Mouse (Mus musculus) R1 (cell line): Measurements from ENCODE around the gene Armc8.
"Not testable (repeated sequence)": the region's sequence is repeated elsewhere in the genome, so short reads cannot be mapped to it uniquely, and the experiment has no call there.

Experiments used
- DNase-seq: peaks from one replicate; pipeline ENCODE4 v3.0.0-alpha.2; 2018; ENCODE audit warnings: low read depth, low spot score

The Armc8 gene

DNA sequence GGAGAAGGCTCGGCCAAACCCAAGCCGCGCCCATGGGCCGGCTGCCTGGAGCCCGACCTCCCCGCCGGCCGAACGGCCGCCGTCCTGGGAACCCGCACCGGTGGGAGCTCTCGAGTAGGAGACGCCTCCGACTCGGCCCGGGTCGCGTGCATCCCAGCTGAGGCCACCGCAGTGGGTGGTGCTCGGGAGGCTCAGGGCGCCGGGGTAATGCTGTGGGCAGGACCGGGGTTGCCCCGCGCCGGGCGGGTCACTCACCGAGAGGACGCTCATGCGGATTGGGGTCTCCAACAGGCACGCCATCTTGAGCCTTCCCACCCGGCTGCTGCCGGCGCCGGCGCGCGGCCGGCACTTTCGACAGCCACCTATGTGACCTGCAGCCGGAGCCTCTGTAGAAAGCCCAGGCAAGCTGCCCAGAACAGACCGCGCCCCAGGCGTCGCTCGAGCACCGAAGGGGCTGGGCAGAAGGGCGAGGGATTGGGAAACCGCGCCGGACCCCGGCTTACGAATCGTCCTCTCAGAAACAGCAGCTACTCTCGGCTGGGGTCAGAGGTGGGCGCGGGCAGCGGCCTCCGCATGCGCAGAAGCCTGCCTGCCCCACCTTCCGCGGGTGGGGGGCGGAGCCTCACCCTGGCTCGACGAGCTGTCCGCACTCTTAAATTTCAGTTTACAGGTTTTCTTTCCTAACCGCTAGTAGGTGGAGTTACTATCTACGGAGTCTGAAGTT, at the start of gene Armc8:
TSS of gene Armc8 (minus strand) at position 553 of the 724 bp plus-strand sequence.
- peak; percentile 90 for DNase-seq

DNA sequence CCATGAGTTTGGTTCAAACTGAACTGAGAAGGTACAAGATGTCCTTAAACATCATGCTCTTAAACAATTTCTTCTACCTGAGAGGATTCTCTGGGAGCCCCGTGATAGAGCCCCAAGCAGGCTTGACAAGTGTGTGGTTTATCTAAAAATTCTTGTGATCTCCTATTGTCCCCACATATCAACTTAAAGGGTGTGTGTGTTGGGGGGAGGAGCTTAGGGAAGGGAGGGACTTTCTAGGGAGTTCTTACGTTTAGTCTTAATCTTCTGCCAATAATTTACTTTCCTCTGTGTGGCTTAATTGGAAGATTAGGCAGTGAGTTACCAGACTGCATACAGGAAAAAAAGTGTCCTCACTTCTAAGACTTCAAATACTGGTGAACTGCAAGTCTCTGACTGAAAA, 43.5 kb upstream of the Armc8 start, which contains the start of gene A4gnt:
TSS of gene A4gnt (plus strand) at position 301 of the 400 bp plus-strand sequence.
- no peak for DNase-seq

DNA sequence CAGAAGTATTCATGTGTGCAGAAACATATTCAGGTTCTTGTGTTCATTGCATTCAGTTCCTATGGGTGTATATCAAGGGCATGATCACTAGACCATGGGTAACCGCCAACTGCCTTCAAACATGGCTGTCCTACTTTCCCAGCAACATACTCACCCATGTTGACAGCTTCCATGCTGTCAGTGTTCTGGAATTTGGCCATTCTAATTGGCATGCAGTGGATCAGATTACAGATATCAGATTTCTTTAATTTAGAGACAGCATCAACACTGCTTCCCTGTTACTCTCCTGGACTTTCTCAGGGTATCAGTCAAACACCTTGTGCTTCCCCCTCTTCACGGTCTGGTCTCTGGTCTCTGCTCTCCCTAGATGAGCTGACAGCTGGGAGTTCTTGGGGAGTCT, 34.9 kb upstream of the Armc8 start:
- DNase-seq = no peak

DNA sequence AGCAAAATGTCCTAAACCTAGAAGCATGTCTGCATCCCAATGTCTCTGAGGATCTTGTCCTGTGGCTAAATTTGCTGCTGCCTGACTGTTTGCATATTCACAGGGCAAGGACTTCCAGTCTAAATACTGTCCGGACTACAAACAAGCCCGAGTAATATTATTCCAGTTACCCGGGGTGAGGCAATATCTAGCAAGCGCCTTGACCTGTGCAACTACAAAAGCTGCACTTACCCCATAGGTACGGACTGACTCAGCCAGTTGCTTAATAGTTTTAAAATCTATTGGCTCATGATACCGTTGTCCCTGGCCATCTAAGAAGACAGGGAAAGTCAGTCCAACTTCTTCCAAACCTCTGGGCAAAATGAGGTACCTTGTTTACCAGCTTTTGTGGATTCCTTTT, 30.4 kb upstream of the Armc8 start:
- not testable (repeated sequence) for DNase-seq

DNA sequence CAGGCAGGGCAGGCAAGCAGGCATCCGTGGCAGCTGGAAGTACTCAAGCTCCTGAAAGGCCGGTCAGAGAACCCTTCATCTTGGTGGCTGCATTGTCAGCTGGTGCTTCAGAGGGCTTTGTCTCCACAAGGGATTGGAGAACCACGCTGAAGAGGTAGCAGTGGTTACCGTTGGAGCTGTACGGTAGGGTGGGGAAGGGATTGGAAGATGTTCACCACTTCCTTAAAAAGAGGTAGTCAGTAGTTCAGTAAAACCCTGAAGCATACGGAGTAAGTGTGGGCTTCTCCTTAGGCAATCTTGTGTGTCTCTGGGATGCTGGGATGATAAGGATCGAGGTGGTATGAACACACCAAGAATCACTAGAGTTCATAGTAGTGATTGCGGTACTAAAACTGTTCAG, 22.4 kb upstream of the Armc8 start:
- DNase-seq = peak; percentile 9

DNA sequence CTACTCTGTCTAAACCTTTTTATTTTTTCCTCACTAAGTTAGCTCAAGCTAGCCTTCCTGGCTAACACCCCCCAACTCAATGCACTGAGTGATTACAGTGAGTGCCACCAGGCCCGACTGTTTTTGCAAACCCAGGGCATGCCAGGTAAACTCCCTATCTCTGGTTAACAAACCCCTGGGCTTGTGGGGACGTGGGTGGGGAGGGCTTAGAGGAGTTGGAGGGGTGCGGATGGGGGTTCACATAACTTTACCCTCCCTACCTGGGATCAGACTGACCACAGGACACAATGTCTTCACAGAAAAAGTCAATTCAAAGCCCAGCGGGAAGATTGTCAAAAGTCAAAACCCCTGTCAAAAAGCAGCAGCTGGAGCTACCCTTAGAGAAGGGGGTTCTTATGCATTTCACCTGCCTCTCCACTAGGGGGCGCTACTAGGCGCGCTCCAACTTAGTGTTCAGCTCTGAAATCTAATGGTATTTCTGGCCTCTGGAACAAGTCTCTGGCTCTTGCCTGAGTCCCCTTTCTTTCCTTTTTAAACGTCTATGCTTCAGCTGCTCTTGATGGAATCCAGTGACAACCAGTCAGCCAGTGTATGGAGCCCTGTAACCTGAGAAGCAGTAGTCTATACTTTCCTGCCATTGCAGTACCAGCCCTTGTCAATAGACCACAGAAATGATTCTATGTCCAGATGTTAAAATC, 19.0 kb upstream of the Armc8 start:
- peak; percentile 67 for DNase-seq

DNA sequence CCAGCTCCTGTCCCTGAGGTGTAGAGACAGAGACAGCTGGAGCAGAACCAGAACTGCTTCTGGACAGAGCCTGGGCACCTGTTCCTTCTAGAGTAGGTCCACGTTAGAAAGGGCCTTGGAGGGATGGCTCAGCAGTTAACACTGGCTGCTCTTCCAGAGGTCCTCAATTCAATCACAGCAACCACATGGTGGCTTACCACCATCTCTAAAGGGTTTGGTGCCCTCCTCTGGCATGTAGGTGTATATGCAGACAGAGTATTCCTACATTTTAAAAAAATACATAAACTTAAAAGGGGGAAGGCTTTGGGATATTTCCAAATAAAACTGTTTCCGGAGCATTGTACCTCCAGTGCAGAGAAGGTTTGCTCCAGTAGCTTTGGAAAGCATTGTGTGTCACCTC, 12.0 kb upstream of the Armc8 start:
- peak; percentile 80 for DNase-seq

DNA sequence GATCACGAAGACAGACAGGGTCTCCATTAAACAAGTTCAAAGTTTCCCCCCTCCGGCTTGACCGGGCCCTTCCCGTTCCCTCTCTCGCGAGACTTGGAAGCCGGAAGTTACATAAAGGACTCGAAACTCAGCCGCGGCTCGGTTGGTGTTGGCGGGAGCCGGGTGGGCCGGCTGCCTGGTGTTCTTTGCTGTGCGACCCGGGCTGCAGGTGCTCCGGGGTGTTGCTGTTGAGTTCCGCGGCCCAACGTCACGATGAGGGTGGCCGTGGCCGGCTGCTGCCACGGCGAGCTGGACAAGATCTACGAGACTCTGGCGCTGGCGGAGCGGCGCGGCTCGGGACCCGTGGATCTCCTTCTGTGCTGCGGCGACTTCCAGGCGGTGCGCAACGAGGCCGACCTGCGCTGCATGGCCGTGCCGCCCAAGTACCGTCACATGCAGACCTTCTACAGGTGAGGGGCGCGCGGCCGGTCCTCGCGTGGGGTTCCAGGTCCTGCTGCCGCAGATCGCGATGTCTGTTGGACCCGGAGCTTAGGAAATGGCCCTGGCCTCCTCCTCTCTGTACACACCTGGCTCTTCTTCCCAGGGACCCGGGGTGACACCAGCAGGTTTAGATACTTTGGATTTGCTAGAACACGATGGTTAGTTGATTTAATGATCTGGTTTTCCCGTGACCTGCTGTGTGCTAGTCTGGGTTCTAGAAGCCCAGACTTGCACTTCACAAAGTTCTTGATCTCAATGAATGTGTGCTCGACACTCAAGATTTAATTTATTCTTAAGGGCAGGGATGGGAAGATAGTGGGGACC, 7.2 kb upstream of the Armc8 start, which contains the start of gene Dbr1:
TSS of gene Dbr1 (plus strand) at position 123 of the 804 bp plus-strand sequence.
- peak; percentile 96 for DNase-seq

DNA sequence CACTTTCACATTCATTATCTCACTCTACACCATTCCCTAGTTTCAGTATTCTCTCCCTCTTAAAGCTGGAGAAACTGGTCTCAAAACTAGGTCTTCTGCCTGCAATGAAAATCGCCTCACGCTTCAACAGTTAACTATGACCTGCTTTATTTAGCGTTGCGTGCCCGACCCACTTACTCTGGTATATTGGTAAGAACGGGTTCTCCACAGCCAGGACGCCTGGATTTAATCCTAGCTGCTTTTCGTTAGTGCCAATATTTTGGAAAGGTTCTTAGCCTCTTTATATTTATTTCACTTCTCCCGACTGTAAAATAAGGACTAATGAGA, 335 bp upstream of the Armc8 start:
- no peak for DNase-seq

DNA sequence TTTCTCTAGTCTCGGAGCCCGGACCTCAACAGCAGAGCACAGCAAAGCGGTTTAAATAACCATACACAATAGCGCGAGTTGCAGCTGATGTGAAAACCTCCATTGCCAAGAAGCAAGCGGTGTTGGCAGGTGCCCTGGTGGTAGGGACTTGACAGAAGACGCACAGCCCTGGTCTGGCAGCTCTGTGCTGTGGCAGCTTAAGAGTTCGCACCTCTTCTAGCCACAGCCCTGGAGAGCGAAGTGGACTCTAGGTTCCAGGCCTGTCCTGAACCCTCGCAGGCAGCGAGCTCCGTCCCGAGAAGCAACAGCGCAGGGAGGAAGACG, 714 bp downstream of the Armc8 start:
- DNase-seq = no peak

DNA sequence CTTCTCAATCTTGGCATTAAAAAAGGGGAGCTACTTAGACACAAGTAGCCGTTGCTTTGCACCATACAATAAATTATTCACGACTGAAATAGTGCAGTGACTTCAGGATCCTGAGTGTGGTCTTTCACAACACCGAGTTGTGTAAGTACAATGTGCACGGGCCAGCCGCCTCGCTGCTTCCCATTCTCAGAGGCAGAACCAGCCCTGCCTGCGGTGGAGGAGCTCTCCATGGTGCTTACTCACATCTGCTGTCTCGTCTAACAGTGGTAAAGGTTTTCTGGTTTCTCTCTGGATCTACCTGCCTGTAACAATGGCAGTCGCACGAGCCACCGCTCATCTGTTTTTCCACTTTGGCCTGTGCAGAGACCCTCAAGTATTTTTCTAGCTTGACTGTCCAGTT, 5.0 kb downstream of the Armc8 start:
- peak; percentile 81 for DNase-seq

DNA sequence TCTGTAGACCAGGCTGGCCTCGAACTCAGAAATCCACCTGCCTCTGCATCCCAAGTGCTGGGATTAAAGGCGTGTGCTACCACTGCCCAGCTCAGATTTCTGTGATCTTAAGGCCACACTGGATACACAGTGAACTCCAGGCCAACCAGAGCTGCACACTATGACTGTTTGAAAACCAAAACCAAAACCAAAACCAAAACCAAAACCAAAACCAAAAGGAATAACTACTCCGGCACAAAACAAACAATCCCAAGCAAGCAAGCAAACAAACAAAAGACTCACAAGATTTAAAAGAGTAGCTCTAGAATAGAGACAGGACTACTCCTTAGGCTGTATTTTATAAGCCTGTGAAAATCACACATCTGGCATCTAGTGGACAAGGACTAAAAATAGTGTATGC, 8.3 kb downstream of the Armc8 start:
- no peak for DNase-seq

DNA sequence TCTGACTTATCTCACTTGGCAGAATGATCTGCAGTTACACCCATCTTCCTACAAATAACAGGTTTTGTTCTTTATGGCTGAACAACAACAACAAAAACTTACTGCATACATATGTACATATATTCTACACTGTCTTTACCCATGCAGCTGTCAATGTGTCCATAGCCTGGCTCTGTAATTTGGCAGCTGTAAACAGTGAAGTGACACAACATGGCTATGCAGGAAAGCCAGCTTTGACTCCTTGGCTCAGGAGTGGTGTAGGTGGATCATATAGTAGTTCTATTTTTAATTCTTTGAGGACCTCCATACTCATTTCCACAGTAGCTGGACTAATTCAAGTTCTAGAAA, 9.2 kb downstream of the Armc8 start:
- no peak for DNase-seq

DNA sequence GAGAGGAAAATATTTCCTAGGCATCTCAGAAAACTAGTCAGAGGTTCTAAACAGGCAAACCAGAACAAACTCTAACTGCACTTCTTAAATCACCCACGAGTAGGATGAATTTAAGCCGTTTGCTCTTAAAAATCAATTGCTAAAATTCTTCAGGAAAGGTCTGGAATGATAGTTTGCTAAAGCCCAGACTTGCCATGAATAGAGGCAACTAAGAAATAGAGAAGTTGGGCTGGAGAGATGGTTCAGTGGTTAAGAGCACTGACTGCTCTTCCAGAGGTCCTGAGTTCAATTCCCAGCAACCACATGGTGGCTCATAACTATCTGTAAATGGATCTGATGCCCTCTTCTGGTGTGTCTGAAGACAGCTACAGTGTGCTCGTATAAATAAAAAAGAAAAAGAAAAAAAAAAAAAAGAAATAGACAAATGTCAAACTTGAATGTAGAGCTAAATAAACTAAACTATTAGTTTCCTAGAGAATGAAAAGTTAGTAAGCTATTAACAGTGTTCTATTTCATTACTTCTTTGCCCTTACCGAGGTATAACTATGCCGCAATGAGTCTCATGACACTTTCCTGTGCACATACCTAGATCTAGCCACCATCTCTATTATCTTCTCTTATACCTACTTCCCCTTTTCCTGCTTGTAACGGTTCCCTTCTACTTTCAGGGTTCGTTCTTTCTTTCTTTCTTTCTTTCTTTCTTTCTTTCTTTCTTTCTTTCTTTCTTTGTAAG, 9.7 kb downstream of the Armc8 start:
- no peak for DNase-seq

DNA sequence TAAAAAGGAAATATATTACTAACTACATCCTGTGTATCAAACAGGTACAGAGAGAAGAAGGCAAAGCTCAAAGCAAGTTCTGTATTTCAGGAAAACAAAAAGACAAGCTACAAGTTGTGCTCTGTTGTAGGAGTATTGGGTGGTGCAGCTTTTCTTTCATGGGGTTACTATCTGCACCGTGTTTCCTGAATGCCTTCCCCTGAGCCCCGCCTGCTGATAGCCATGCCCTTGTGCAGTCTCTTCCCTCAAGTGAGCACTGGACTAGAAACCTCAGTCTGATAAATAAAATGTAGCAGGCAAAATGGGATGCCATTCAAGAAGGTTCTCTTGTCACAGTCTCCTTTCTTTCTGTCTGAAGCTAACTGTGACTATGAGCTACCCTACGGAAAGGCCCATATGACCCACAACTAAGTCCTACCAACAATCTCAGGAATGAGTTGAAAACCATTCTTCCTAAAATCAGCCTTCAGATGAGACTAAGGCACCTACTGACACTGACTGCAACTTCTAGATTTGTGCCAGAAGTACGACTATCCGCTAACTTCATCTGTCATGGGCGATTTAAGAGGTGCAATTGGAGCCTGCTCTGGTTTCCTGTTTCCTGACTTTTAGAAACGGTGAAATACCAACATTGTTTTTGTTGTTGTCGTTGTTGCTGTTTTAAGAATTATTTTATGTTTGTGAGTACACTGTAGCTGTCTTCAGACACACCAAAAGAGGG, 11.0 kb downstream of the Armc8 start:
- DNase-seq = no peak

DNA sequence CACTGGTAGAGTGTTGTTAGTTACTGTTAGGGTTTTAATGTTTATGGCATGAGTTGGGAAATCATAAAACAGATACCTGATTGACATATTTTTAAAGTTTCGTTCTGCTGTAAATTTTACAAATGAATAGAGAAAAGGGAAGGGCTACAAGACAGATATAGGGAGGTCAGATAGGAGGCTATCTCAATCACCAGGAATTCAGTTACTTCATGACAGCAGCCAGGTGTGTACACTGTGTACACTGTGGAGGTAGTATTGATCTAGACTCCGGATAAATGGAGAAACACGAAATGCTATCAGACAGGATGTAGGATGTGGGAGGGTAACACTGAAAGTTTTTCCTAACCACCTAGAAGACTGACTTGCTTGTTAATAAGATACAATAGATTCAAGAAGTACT, 13.4 kb downstream of the Armc8 start:
- DNase-seq = no peak

DNA sequence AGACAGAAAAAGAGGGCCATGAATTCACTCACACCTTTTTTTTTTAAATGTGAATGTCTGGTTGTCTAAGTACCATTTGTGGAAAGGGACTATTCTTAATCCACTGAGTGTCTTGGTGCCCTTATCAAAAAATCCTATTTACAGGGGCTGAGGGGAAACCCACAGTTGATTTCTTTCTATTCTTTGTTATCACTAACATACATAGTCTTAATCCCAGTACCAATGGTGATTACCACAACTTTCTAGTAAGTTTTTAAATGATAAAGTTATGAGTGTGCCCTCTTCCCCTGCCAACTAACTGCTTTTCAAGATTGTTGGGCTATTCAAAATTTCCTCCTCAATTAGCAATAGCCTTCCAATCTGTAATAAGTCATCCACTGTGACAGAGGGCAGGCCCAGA, 14.6 kb downstream of the Armc8 start:
- no peak for DNase-seq

DNA sequence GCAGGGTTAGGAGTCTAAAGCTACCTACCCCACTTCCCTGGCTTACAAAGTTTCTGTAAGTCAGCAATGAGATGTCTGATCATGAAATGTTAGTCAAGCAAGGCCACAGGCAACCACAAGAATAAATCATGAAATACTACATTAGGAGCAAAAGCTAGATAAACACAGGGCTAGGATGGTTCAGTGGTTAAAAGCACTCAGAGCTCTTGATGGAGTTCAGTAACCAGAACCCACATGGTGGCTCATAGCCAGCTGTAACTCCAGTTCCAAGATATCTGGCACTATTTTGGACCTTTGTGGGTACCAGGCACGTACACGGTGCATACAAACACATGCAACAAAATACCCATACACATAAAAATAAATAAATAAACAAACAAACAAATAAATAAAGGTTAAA, 15.7 kb downstream of the Armc8 start:
- no peak for DNase-seq

DNA sequence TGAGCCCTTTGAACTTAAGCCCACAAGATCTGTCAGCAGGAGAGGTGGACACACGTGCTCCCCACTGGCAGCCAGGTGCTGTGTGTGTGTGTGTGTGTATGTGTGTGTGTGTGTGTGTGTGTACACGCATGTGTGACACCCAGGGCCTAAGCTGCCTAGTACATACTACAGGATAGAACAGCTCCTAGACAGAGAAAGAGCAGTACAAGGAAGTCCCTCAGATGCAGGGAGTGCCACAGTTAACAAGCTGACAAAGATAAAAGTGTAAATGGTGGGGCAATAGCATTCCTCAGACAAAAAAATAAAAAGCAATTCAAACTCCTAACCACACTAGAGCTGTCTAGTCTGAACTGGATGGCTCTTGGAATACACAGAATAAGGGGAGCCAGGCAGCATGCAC, 16.6 kb downstream of the Armc8 start:
- no peak for DNase-seq

DNA sequence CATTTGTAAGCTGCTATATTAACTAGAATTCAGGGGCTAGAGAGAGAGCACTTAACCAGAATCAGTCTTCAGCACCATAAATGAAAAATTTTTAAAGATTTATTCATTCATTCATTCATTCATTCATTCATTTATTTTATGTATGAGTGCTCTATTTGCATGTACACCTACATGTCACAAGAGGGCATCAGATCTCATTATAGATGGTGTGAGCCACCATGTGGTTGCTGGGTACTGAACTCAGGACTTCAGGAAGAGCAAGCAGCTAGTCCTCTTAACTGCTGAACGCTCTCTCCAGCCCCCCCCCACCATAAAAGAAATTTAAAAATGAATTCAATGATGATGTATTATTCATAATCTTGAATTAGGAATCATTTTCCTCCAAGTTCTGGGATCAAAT, 22.4 kb downstream of the Armc8 start:
- no peak for DNase-seq

DNA sequence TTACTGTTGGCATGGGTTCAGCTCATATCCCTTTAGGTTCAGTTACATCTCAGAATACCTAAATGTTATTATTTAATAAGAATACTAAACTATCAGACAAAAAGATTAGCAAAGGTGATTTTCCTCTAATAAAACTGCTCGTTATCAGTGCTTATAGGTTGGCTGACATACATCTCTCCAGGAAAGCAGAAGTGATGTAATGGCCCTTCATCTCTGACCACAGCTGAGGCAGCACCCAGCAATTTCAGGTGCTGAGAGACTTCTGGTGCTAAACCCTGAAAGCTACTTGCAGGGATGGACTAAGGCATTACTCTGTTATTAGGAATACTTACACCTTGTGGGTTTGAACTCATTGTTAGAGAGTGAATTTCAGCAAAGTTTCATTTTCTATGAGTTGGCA, 36.8 kb downstream of the Armc8 start:
- no peak for DNase-seq

DNA sequence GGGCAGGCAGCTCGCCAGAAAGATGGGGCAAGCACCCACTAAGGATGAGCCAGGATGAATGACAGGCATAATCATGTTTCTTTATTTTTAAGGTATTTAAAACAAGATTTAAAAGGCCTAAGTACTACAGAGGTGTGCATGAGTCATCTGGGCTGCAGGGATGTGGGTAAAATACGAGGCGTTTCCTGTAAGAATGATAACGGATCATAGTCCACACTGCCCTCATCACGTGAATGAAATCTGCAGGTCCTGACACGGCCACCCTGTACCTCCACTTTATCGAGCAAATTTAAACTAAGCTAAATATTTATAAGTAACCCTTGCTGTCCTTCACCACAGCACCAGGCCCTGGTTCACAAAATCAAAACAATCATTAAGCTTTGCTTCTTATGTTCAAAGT, 62.8 kb downstream of the Armc8 start:
- DNase-seq = no peak
